Mouse (Mus musculus) cerebellum, postnatal 10 days (tissue): ENCODE results near the gene Rhoh.

Source experiments
- DNase-seq, 2 experiments: peaks; one replicate each; pipeline ENCODE4 v3.0.0; 2021; ENCODE audit warnings: mixed read lengths in 2 of 2

The Rhoh gene

DNA sequence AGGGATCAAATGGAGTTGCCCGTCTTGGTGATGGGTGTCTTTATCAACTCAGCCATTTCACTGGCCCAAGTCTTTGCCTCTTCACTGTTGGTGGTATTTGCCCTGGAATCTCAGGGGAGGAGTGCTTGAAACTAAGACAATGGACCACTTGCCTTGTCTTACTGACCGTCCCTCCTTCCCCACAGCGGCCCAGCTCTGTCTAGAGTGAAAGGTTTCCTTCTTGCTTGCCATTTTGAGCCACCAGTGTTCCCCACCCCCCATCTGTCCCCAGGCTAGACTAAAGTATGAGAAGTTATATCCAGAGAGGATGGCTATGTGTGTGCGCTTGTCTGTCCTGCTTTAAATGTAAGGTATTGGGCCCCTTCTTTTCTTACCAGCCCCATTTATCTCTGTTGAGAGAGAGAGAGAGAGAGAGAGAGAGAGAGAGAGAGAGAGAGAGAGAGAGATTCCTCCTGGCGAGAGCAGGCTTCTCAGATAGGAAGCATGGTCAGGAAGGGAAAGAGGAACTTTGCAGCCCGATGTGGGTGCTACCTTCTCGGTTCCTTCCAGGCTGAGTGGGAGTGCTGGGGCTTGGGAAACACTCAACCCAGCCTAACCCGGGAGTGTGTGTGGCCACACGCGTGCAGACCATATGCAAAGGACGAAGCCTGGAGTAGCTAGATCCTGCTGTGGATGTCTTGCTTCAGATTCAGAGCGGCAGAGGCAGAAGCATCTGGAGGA lies 572 bp upstream of the Rhoh start:
- DNase-seq = no peak

- DNase-seq = no peak
These were observed 1.4 kb downstream of the Rhoh start for GRCm38 (mm10) chr5:65862217-65862927.

DNA sequence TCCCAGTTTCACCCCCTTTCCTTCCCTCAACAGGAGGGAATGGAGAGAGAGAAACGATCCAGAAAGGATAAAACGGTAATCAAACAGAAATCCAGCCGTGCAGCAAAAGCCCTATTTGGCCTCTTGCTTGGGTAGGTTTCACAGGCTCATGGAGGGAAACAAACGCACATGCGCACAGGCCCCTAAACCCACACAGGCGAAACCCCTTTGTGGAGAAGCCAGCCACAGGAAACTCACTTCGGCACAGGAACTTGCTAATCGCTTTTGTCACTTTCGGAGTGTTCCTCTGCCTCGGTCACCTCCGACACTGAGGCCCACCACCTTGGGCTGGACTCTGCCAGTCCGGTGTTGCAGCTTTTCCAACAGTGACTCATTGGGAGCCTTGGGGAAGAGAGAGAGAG lies 2.3 kb downstream of the Rhoh start:
- DNase-seq = no peak

- DNase-seq = no peak
These were observed 3.5 kb downstream of the Rhoh start for GRCm38 (mm10) chr5:65864486-65864885.

- no peak for DNase-seq
These were observed 3.9 kb downstream of the Rhoh start for GRCm38 (mm10) chr5:65864946-65865345.

DNA sequence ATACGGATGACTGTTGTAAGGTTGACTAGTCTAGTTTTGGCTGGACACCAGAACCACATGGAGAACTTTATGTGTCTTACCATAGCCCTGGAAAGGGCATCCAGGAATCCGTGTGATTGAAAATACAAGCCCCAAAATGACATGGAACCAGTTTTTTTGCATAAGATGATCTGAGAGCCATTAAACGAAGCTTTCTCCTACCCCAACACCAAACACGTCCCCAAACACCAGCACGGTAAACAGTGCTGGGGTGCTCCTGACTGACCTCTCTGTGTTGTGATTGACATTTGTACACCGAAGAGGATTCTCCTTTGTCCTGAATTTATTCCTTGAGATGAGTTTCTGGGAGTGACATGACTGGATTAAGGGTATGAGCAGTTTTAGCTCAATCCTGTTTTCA lies 5.6 kb downstream of the Rhoh start:
- no peak for DNase-seq

- no peak for DNase-seq
These were observed 6.5 kb downstream of the Rhoh start for GRCm38 (mm10) chr5:65867380-65868116.

- no peak for DNase-seq
These were observed 7.4 kb downstream of the Rhoh start for GRCm38 (mm10) chr5:65868419-65868818.

DNA sequence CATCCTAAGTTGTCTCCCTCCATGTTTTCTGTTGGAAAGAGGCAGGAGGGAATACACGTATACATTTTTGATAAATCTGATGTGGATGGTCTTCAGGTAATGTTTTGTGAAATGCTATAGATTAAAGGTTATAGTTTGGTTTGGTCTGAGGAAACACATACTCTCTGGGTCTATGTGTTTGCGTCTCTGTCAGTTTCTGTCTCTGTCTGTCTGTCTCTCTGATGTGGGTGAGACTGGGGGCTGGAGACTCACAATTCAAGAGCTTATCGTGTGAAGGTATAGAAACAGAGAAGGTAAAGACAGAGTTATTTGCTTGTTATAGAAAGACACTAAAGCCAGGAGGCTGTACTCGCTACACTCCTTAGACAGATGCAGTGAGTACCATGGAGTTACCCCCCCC lies 8.6 kb downstream of the Rhoh start:
- no peak for DNase-seq

GRCm38 (mm10) chr5:65871276-65871875 lies 10.4 kb downstream of the Rhoh start:
- no peak for DNase-seq

DNA sequence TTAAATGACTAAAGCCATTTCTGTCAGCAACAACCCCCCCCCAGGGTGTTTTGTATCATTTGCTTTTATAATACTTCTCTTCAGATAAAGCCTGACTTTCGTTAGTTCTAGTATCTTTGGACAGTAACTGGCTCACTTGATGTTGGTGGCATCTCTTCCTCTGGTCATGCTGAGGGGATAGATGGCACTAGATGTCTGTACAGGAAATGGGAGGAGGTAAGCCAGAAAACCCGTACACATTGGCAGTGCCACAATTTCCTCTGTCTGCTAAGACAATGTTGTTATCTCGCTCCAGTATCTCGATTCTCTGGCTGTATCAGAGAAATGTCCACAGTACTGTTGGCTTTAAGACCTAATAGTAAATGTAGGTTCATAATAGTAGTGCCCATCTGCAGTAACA lies 12.2 kb downstream of the Rhoh start:
- no peak for DNase-seq

GRCm38 (mm10) chr5:65875269-65875668 lies 14.3 kb downstream of the Rhoh start:
- no peak for DNase-seq

DNA sequence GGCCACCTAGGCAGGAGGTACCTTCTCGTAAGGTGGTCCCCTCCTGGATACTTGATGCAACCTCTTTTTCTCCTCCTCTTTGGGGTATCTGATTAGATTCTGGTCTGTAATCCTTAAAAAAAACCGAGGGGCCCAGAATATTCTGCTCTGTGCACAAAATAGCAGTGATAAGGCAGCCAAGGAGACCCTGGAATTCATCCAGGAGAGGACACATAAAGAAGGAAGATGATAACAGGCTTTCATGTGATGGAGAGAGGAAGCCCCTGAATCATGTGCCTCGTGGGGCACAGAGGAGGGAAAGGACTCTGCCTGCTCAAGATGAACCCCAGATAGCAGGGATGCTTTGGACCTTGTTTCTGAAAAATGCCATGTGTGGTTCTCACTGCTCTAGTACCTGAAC lies 17.4 kb downstream of the Rhoh start:
- DNase-seq = no peak

DNA sequence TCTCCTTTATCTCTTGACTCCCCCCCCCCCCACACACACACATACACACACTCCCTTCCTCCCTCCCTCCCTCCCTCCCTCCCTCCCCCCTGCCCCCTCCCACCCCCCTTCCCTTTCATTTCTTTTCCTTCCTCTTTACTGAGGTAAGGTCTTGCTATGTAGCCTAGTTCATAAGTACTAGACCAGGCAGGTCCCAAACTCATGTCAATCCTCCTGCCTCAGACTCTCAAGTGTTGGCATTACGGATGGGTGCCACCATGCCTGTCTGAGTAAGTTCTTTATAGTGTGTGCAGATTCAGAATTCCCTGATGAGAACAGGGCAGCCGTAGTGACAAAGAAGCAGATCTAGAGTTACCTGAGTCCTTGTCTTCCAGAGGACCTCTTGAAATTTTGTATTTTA lies 20.2 kb downstream of the Rhoh start:
- DNase-seq = no peak

GRCm38 (mm10) chr5:65882476-65883205 lies 21.6 kb downstream of the Rhoh start:
- no peak for DNase-seq

DNA sequence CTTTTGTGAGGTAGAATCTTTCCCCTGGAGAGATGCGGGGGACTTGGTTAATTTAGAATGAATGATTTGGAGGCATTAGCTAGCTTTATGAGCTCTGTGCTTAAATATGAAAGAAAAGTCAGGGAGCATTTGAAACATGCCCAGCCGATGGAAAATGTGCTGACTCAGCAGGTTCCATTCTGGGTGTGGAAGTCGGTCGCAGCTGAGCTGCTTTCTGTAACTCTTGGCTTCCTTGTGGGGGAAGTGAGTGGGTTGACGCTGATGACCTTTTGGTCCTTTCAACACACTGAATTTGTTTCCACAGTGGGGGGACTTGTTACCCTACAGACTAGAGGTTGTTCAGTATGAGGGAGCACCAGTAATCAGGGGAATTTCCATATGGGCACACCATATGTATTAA lies 22.3 kb downstream of the Rhoh start:
- no peak for DNase-seq

- no peak for DNase-seq
These were observed 24.9 kb downstream of the Rhoh start for GRCm38 (mm10) chr5:65885699-65886443.

GRCm38 (mm10) chr5:65888102-65888501 lies 27.1 kb downstream of the Rhoh start:
- DNase-seq = no peak

DNA sequence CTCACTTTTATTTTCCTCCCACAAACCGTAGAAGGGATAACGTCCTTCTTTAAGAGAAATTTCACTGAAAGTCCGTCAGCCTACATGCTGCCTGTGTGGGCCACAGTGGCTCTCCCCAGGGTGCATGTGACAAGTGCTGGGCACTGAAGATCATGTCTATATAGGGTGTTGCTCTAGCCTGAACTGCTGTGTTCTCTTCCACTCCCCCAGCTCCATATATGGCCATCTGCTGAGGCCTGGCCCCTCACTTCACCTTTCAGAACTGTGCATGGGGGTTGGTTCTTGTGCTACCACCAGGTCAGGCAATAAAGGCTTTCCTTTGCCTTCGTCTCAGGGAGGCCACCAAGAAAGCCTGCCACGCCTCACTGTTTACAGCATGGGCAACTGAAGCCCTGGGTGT lies 28.0 kb downstream of the Rhoh start:
- DNase-seq = no peak

GRCm38 (mm10) chr5:65891251-65891826 lies 30.3 kb downstream of the Rhoh start:
- DNase-seq = peak; percentile 72 to 80

DNA sequence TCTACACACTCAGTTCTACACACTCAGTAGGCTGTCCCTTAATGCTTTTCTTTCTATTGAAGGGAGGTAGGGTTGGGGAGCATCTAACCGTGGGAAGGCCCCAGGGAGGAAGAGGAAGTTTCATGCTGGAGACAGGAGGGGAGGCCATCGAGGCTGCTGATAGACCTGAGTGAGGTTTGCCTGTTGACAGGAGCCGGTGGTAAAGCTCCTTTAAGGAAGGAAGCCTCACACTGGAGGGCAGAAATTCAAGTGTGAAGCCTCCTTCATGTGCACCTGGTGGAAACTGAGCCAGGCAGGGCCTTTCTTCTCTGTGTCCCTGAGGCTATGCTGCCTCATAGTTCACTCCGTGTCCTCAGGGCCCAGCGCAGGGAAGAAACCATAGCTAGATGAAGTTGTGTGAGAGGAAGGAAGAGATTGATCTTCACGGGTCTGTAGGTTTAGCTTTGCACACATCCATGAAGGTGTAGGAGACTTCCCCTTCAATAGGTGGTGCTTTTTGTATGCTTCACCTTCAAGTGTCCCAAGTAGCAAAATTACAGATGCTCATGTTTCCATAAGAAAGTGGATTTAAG lies 34.2 kb downstream of the Rhoh start:
- DNase-seq = no peak
